Mouse (Mus musculus) liver, adult 2 months (tissue): Measurements from ENCODE around the gene Dock4. TPM values are rescaled to one million over a fixed set of nuclear protein-coding genes. Genes with fewer than 3 reads are reported as not detected.

Source experiments
- DNase-seq: peaks from one replicate; pipeline ENCODE4 v3.0.0-alpha.2; 2011; ENCODE audit warnings: low read depth, low spot score; ENCODE audit errors: extremely low read depth
- H3K27ac ChIP-seq: fragments of 200-500 bp; replicated peaks from 2 replicates; pipeline ENCODE4 v1.5.1; 2012; ENCODE audit warnings: low read depth, mild to moderate bottlenecking, control low read depth, inconsistent platforms, low read length; ENCODE audit not compliant: insufficient read depth
- H3K27me3 ChIP-seq: fragments of 200-500 bp; 2 replicates; pipeline ENCODE4 v1.6.1; 2012; ENCODE audit warnings: mild to moderate bottlenecking, moderate library complexity, low read length, inconsistent platforms; ENCODE audit not compliant: control insufficient read depth, insufficient read depth
- H3K36me3 ChIP-seq: fragments of 200-500 bp; 2 replicates; pipeline ENCODE4 v1.6.1; 2012; ENCODE audit warnings: low read length, inconsistent platforms; ENCODE audit not compliant: control insufficient read depth, insufficient read depth
- H3K4me1 ChIP-seq: fragments of 200-500 bp; 2 replicates; pipeline ENCODE4 v1.6.1; 2011; ENCODE audit warnings: low read length; ENCODE audit not compliant: control insufficient read depth, insufficient read depth
- H3K4me3 ChIP-seq: fragments of 200-500 bp; 2 replicates; pipeline ENCODE4 v1.5.1; 2011; ENCODE audit warnings: low read depth, mild to moderate bottlenecking, control low read depth, low read length, moderate library complexity; ENCODE audit not compliant: insufficient read depth
- H3K79me2 ChIP-seq: fragments of 200-500 bp; 2 replicates; pipeline ENCODE4 v1.6.1; 2012; ENCODE audit warnings: inconsistent platforms, mild to moderate bottlenecking, low read length, moderate library complexity; ENCODE audit not compliant: control insufficient read depth, insufficient read depth
- H3K9ac ChIP-seq: fragments of 200-500 bp; 2 replicates; pipeline ENCODE4 v1.6.1; 2012; ENCODE audit warnings: low read depth, mild to moderate bottlenecking, control low read depth, inconsistent platforms, low read length
- CTCF ChIP-seq: fragments of 200-500 bp; IDR thresholded peaks from 2 replicates; pipeline ENCODE4 v1.5.1; 2011; ENCODE audit warnings: low read depth, low read length, control low read depth
- POLR2A ChIP-seq: fragments of 200-500 bp; IDR thresholded peaks from 2 replicates; pipeline ENCODE4 v1.6.1; 2011; ENCODE audit warnings: low read length, control low read depth; ENCODE audit not compliant: insufficient read depth; ENCODE audit errors: extremely low read depth
- WGBS: fragments of 180-500 bp; shearing (Covaris S2); methylation state at CpG from one replicate; pipeline ENCODE4 v1.1.7; 2018; 5-methylcytosine and 5-hydroxymethylcytosine counted together
- polyA plus RNA-seq: library from polyadenylated mRNA; depleted of rRNA; stranded (reverse); fragments of >200 nt; gene quantifications from 2 replicates; pipeline ENCODE4 v1.2.3, GENCODE M21; 2012
- total RNA-seq: library from RNA; depleted of rRNA; stranded (reverse); fragments of >200 nt; gene quantifications from 2 replicates; pipeline ENCODE4 v1.2.3, GENCODE M21; 2014

Dock4 gene
- total and polyA plus RNA-seq, 2 experiments: 5.9 to 26.8 TPM

DNA sequence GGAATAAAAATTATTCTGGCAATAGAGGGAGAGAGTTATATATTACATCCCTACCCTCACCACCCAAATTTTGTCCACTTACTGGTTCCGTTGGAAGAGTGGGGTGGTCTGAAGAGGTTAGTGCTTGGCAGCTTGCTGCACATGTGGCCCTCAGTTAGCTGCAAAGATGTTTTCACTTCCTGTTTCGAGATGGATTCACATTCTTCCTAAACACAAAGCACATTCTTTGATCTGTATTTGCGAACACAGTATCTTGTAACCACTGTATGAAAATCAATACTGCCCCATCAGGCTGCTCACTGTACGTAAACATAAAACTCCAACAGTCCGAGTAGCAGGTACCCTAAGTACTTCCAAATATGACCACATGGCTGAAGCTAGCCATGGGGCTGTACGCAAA, 335.8 kb downstream of the Dock4 start:
- no peak overlapping the region for H3K27ac ChIP-seq
- no peak for DNase-seq
- no peak for TF ChIP-seq CTCF
- no peak for TF ChIP-seq POLR2A
- no peak overlapping the region for H3K4me3 ChIP-seq
- no peaks in the 10 kb centered on the region for H3K4me1 ChIP-seq
- peaks cover 20% of the 10 kb centered on the region for H3K36me3 ChIP-seq
- no peak overlapping the region for H3K9ac ChIP-seq
- H3K27me3 ChIP-seq: no peaks in the 10 kb centered on the region
- 83% methylated on average over 6 of the region's 6 CpGs for WGBS
- H3K79me2 ChIP-seq: no peaks in the 10 kb centered on the region

- H3K79me2 ChIP-seq: no peaks in the 10 kb centered on the region
- H3K4me3 ChIP-seq: no peak overlapping the region
- no peaks in the 10 kb centered on the region for H3K27me3 ChIP-seq
- H3K9ac ChIP-seq: no peak overlapping the region
- peaks cover 4% of the 10 kb centered on the region; the same call in 1 of the 2 replicates for H3K36me3 ChIP-seq
- DNase-seq: peak; percentile 31
- H3K4me1 ChIP-seq: peaks cover 2% of the 10 kb centered on the region; the same call in 1 of the 2 replicates
- no peak for TF ChIP-seq CTCF
- TF ChIP-seq POLR2A: no peak
- WGBS: 71% methylated on average over 3 of the region's 3 CpGs
- no peak overlapping the region for H3K27ac ChIP-seq
Measured at GRCm38 (mm10) chr12:40788621-40789111, 342.9 kb downstream of the Dock4 start.

DNA sequence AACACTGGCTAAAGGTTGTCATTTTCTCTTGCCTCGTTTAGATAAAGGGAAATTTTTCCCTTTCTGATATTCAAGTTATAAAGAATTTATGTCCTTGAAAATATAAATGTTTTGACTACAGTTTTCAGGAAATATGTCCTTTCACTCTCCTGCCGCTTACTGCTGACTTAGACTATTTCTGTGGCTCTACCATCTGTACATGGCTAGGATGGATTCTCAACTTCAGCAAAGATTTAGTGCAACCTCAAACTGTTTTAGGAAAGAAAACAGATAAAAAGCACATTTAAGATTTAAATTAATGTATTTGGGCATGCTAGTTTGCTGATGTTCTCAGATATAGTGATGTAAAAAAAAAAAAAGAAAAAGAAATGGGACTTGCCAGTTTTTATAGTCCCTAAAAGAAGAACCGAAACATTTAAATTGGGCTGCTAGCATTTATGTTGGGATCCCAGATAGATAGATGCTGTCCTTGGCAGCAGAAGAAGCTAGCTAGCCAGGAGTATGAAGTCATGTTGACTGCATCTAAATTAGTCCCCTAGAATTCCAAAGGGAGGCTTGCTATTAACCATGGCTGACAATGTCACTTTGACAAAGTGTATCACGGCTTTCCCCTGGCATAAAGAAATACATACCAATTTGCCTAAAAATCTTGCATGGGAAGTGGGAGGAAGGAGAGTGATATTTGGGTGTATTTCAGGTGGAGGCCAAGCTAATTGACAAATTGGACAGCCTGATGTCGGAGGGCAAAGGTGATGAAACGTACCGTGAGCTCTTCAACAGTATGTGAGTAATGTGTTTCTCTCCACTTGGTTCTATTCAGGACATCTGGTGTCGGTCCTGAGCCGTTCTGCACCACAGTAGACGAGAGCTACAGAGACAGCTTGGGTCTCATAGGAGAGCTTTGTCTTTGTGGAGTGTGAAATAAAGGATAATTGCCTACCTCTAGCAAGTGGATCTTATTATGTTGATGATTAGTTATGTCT, 343.9 kb downstream of the Dock4 start:
- 91% methylated on average over 10 of the region's 10 CpGs for WGBS
- no peak overlapping the region for H3K27ac ChIP-seq

DNA sequence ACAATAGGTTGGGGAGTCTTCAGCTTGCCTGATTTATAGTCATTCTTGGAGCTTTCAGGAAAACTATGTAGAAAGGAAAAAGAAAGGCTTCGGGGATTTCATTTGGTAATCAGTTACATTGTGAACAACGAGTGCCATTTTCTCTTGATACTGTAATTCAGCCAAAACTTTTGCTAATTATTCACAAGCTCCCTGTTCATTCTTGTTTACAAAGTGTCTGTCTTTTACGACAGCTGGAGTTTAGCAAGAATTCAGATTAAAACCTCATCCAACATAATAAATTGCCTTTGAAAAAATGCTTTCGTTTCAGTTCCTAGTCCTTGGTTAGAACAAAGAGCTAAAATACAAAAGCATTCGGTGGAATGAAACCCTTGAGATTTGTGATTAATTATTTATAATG, 345.5 kb downstream of the Dock4 start:
- Histone ChIP-seq H3K4me1 (peaks cover 2% of the 10 kb centered on the region; the same call in 1 of the 2 replicates), H3K4me3 (no peak overlapping the region), H3K36me3 (peaks cover 4% of the 10 kb centered on the region; the same call in 1 of the 2 replicates), H3K79me2 (no peaks in the 10 kb centered on the region), H3K27ac (no peak overlapping the region), H3K27me3 (no peaks in the 10 kb centered on the region), H3K9ac (no peak overlapping the region)
- TF ChIP-seq POLR2A (no peak), CTCF (no peak)
- peak; percentile 89 for DNase-seq
- 26% methylated on average over 5 of the region's 5 CpGs for WGBS

More for the DNA sequence above, 343.9 kb downstream of the Dock4 start:
- H3K27me3 ChIP-seq: no peaks in the 10 kb centered on the region
- H3K4me1 ChIP-seq: peaks cover 2% of the 10 kb centered on the region; the same call in 1 of the 2 replicates
- DNase-seq: peak; percentile 21
- H3K79me2 ChIP-seq: no peaks in the 10 kb centered on the region
- no peak overlapping the region for H3K4me3 ChIP-seq
- no peak for TF ChIP-seq POLR2A
- no peak for TF ChIP-seq CTCF
- peaks cover 4% of the 10 kb centered on the region; the same call in 1 of the 2 replicates for H3K36me3 ChIP-seq
- no peak overlapping the region for H3K9ac ChIP-seq

GRCm38 (mm10) chr12:40792184-40792650, 346.5 kb downstream of the Dock4 start:
- DNase-seq: no peak
- no peaks in the 10 kb centered on the region for H3K79me2 ChIP-seq
- no peak for TF ChIP-seq CTCF
- no peak overlapping the region for H3K27ac ChIP-seq
- peaks cover 2% of the 10 kb centered on the region; the same call in 1 of the 2 replicates for H3K4me1 ChIP-seq
- WGBS: 90% methylated on average over 10 of the region's 10 CpGs
- H3K4me3 ChIP-seq: no peak overlapping the region
- H3K36me3 ChIP-seq: peaks cover 5% of the 10 kb centered on the region; the same call in 1 of the 2 replicates
- no peaks in the 10 kb centered on the region for H3K27me3 ChIP-seq
- no peak overlapping the region for H3K9ac ChIP-seq
